Mouse (Mus musculus): Measurements from ENCODE around the gene Slc12a6.

The Slc12a6 gene

DNA sequence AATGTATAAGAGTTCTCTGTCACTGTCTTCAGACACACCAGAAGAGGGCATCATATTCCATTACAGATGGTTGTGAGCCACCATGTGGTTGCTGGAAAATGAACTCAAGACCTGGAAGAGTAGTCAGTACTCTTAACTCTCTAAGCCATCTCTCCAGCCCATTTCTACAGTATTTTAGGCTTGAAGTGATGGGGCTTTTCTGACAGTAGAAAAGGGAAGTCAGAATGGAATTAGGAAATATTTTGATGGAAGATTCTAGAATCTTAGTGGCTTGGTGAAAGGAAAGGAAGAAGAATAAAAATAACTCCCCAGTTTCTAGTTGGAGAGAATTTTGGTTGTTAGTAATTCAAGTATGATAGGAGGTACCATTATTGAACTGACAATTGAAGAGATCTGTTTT is 128.3 kb downstream of the Slc12a6 start:
- DNase-seq: no peak

DNA sequence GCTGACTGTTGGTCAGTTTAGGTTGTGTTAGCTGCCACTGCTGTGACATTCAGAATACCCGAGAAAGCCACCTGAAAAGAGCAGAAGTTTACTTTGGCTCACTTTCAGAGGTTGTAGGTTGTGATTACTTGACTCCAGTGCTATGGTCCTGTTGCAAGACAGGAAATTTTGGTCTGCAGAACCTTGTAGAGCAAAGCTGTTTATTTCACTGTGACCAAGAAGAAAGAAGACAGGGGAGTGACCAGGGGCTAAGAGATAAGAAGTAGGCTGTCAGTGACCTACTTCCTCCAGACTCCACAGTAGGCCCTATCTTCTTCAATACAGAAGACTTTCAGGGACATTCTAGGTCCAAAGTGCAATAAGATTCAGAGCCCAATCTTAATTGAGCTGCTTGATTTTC is 131.0 kb downstream of the Slc12a6 start:
- DNase-seq: no peak

DNA sequence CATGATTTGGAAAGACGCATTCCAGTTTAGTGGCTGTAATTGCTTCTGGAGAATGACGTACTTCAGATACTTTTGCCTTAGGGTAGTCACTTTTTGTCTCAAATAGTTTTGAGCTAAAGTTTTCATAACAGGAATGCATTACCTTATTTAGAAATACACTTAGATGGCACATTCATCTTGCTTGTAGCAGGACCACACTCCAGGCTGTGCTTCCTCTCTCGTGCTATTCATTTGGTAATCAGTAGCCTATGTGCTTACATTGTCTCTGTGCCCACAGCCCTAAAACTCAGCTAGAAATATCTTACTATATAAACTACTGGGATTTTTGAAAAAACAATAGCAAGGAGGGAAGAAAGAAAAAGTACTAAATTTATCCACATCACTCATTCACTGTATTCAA is 141.4 kb downstream of the Slc12a6 start:
- no peak for DNase-seq
